1 mouse cellular context compared by ENCODE assay signal in the genomic region with DNA sequence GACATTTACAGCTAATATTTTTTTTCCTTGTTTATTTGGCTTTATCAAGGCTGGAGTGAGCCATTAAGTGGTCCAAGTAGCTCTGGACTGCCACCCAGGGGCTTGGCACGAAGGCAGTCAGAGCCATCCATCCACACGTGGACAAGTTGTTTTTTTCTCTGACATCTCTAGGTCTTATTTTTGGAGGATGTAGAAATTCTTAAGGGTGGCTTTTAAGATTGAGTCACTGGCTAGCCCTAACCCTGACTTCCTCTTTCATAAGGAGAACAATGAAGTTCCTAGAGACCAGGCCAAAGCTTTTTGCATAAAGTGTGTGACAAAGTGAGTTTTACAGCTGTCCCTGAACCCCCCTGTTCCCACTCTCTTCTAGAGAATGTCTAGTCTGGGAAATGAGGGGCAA.
A peak's percentile ranks its signal among the peaks of the same experiment; 100 is the strongest.
TF ChIP-seq lines count a peak whose summit lies in the region.

No protein-coding gene starts in this region.

TF ChIP-seq in CH12.LX, 34 proteins besides CTCF, POLR2A, EP300 and RAD21 (continued from another document):
- TF ChIP-seq TBP (conservative IDR thresholded peaks at IDR 0.05; ENCODE audit: low read depth, low read length) = 0 out of 2 replicates have a peak, but pooled peaks have one; percentile 16
- peak; percentile 68 for TF ChIP-seq MEF2A (IDR thresholded peaks at IDR 0.05; ENCODE audit: borderline replicate concordance, low read depth, low read length)
- TF ChIP-seq POLR2AphosphoS2 (IDR thresholded peaks at IDR 0.05; ENCODE audit: low read depth, low read length) = no peak
- TF ChIP-seq ETS1 (conservative IDR thresholded peaks at IDR 0.05; ENCODE audit: low read depth, low read length) = peak; percentile 73
